Mouse (Mus musculus) forebrain, embryonic 10.5 days (tissue): Measurements from ENCODE around the gene Dgkd. TPM values are rescaled to one million over a fixed set of nuclear protein-coding genes. Genes with fewer than 3 reads are reported as not detected.

Experiments used
- DNase-seq: peaks from one replicate; pipeline ENCODE4 v3.0.0-alpha.2; 2017; ENCODE audit warnings: low spot score; ENCODE audit errors: extremely low spot score
- H3K27ac ChIP-seq: fragments of 300-500 bp; sonication (generic); 2 replicates; pipeline ENCODE4 v1.5.1; 2016; ENCODE audit warnings: mild to moderate bottlenecking
- H3K27me3 ChIP-seq: fragments of 300-500 bp; sonication (generic); 2 replicates; pipeline ENCODE4 v1.6.1; 2016; ENCODE audit warnings: mild to moderate bottlenecking; ENCODE audit not compliant: poor library complexity, severe bottlenecking
- H3K36me3 ChIP-seq: fragments of 300-500 bp; sonication (generic); replicated peaks from 2 replicates; pipeline ENCODE4 v1.6.1; 2016; ENCODE audit warnings: mild to moderate bottlenecking, moderate library complexity
- H3K4me1 ChIP-seq: fragments of 300-500 bp; sonication (generic); 2 replicates; pipeline ENCODE4 v1.6.1; 2016
- H3K4me3 ChIP-seq: fragments of 300-500 bp; sonication (generic); 2 replicates; pipeline ENCODE4 v1.5.1; 2016; ENCODE audit warnings: mild to moderate bottlenecking, moderate library complexity
- H3K9me3 ChIP-seq: fragments of 300-500 bp; sonication (generic); 2 replicates; pipeline ENCODE4 v1.6.1; 2016; ENCODE audit warnings: mild to moderate bottlenecking, moderate library complexity
- WGBS: fragments of 180-500 bp; shearing (Covaris S2); methylation state at CpG from one replicate; pipeline ENCODE4 v1.1.7; 2016; 5-methylcytosine and 5-hydroxymethylcytosine counted together
- polyA plus RNA-seq: library from polyadenylated mRNA; unstranded; fragments of >200 nt; fragmentation: Nextera tagmentation; extraction: Ambion mirVana; gene quantifications from 2 replicates; pipeline ENCODE4 v1.2.1, GENCODE M21; 2016

Gene Dgkd
- polyA plus RNA-seq, 1 experiment from 2014 or later: 42.4 TPM

GRCm38 (mm10) chr1:87900979-87901378, 47.9 kb downstream of the Dgkd start:
- H3K27ac ChIP-seq: no peak overlapping the region
- no peak overlapping the region for H3K4me3 ChIP-seq
- 91% methylated on average over 6 of the region's 6 CpGs for WGBS
- no peaks in the 10 kb centered on the region for H3K27me3 ChIP-seq
- H3K9me3 ChIP-seq: no peaks in the 10 kb centered on the region
- peaks cover 18% of the 10 kb centered on the region for H3K36me3 ChIP-seq
- no peak for DNase-seq
- H3K4me1 ChIP-seq: no peaks in the 10 kb centered on the region

DNA sequence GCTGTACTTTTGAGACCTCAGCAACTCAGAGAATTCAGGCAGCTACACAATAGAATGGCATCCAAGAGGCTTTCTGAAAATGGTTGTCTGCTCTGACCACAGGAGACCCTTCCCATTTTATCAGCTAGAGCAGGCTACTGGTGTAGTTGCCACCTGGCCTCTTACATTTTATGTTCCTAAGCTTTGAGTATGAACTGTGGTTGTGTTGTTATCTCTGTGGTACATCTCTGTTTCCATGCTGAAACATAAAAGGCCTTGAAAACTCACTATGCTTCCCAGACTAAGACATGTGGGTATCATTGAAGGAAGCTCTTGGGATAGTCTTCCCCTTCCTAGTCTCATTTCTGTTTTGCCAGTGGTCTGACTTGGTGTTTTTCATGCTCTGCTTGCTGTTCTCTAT, 49.1 kb downstream of the Dgkd start:
- H3K27ac ChIP-seq: no peak overlapping the region
- no peak overlapping the region for H3K4me3 ChIP-seq
- H3K4me1 ChIP-seq: no peaks in the 10 kb centered on the region
- no peaks in the 10 kb centered on the region for H3K27me3 ChIP-seq
- no peak for DNase-seq
- no peaks in the 10 kb centered on the region for H3K9me3 ChIP-seq
- peaks cover 23% of the 10 kb centered on the region for H3K36me3 ChIP-seq

- no peaks in the 10 kb centered on the region for H3K4me1 ChIP-seq
- WGBS: 90% methylated on average over 5 of the region's 5 CpGs
- no peak for DNase-seq
- no peaks in the 10 kb centered on the region for H3K27me3 ChIP-seq
- peaks cover 32% of the 10 kb centered on the region for H3K36me3 ChIP-seq
- no peak overlapping the region for H3K4me3 ChIP-seq
- no peak overlapping the region for H3K27ac ChIP-seq
- H3K9me3 ChIP-seq: no peaks in the 10 kb centered on the region
These were observed 53.4 kb downstream of the Dgkd start for GRCm38 (mm10) chr1:87906361-87906956.

- peaks cover 27% of the 10 kb centered on the region for H3K36me3 ChIP-seq
- no peaks in the 10 kb centered on the region for H3K9me3 ChIP-seq
- H3K27me3 ChIP-seq: no peaks in the 10 kb centered on the region
- DNase-seq: no peak
- H3K27ac ChIP-seq: no peak overlapping the region
- no peaks in the 10 kb centered on the region for H3K4me1 ChIP-seq
- no peak overlapping the region for H3K4me3 ChIP-seq
- 91% methylated on average over 2 of the region's 2 CpGs for WGBS
These were observed 54.9 kb downstream of the Dgkd start for GRCm38 (mm10) chr1:87908006-87908405.

DNA sequence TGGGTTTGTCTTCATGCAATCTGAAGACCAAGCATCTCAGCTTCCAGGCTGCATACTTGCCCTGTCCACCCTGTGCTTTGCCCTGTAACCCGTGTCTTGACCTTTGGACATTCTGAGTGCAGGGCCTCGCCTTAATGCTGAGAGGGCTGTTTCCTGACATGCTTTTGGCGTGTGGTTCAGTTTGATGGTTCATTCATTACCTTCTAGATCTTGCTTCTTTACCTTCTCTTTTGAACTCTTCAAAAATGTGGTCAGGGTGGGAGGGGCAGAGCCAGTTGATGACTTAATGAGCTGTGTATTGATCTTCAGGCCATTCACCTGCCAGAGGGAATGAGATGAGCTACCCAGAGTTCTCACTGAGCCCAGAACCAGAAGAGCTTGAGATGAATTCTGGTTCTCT, 55.6 kb downstream of the Dgkd start:
- no peaks in the 10 kb centered on the region for H3K4me1 ChIP-seq
- WGBS: 81% methylated on average over 3 of the region's 3 CpGs
- H3K9me3 ChIP-seq: no peaks in the 10 kb centered on the region
- H3K4me3 ChIP-seq: no peak overlapping the region
- no peak for DNase-seq
- peaks cover 22% of the 10 kb centered on the region for H3K36me3 ChIP-seq
- H3K27ac ChIP-seq: no peak overlapping the region
- H3K27me3 ChIP-seq: no peaks in the 10 kb centered on the region

GRCm38 (mm10) chr1:87909565-87909964, 56.5 kb downstream of the Dgkd start:
- peaks cover 23% of the 10 kb centered on the region for H3K36me3 ChIP-seq
- DNase-seq: no peak
- H3K4me1 ChIP-seq: no peaks in the 10 kb centered on the region
- H3K9me3 ChIP-seq: no peaks in the 10 kb centered on the region
- H3K27me3 ChIP-seq: no peaks in the 10 kb centered on the region
- H3K4me3 ChIP-seq: no peak overlapping the region
- no peak overlapping the region for H3K27ac ChIP-seq

DNA sequence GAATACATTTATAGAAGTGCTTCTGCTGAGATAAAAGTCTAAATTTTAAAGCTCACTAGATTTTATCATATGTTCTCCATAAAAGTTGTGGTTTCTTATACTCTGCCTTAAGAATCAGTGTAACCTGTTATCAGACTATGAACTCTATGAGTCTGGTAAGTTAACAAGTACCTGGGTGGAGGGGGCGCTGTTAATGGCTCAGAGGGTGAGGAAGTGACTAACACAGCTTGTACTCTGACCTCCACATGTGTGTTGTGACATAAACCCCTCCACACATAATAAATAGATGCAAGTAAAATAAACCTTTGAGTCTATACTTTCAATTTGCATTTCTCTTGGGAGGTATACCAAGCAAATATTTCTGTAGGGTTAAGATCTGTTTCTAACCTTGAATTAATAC, 57.3 kb downstream of the Dgkd start:
- no peak overlapping the region for H3K4me3 ChIP-seq
- no peaks in the 10 kb centered on the region for H3K9me3 ChIP-seq
- WGBS: 84% methylated on average over 1 of the region's 1 CpGs
- no peaks in the 10 kb centered on the region for H3K27me3 ChIP-seq
- no peak for DNase-seq
- H3K27ac ChIP-seq: no peak overlapping the region
- peaks cover 32% of the 10 kb centered on the region for H3K36me3 ChIP-seq
- no peaks in the 10 kb centered on the region for H3K4me1 ChIP-seq

DNA sequence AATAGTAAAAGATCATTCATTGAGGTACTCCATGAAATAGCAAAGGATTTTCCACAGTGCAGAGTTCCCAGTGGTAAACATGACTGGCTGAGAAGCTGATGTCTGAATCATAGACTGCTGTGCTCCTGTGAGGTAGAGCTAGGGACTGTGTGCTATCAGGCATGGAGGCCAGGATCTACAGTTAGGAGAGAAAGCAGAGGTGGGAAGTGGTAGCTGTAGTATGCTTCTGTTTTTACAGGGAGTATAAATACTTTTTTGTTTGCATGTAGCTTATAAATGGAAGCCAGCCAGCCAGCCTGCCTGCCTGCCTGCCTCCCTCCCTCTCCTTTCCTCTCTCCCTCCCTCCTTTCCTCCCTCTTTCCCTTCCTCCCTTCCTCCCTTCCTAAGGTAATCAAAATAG, 60.3 kb downstream of the Dgkd start:
- DNase-seq: no peak
- no peak overlapping the region for H3K4me3 ChIP-seq
- H3K9me3 ChIP-seq: no peaks in the 10 kb centered on the region
- H3K27me3 ChIP-seq: no peaks in the 10 kb centered on the region
- no peak overlapping the region for H3K27ac ChIP-seq
- no peaks in the 10 kb centered on the region for H3K4me1 ChIP-seq
- peaks cover 51% of the 10 kb centered on the region for H3K36me3 ChIP-seq

DNA sequence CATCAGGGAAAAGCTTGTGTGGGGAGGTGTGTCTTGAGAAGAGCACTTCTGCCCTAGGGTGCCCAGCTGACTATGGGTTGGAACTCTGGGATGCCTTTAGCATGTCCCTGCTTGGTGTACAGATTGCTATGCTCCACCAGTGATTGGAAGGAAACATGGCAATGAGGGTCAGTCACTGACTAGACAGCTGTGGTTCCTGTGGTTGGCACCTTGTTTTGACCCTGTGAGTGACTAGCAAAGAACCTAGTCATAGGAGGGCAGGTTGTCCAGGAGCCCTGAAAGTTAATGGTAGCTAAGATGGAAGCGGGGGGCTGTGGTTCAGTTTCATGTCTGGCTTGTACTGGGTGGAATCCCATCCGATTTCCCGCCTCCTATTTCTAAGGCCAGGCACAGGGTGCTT, 64.3 kb downstream of the Dgkd start:
- WGBS: 91% methylated on average over 3 of the region's 3 CpGs
- H3K36me3 ChIP-seq: peaks cover 78% of the 10 kb centered on the region
- H3K4me3 ChIP-seq: no peak overlapping the region
- H3K27me3 ChIP-seq: no peaks in the 10 kb centered on the region
- no peaks in the 10 kb centered on the region for H3K9me3 ChIP-seq
- H3K27ac ChIP-seq: no peak overlapping the region
- no peaks in the 10 kb centered on the region for H3K4me1 ChIP-seq
- no peak for DNase-seq

GRCm38 (mm10) chr1:87918061-87918460, 65.0 kb downstream of the Dgkd start:
- 93% methylated on average over 2 of the region's 2 CpGs for WGBS
- peaks cover 82% of the 10 kb centered on the region for H3K36me3 ChIP-seq
- no peaks in the 10 kb centered on the region for H3K9me3 ChIP-seq

GRCm38 (mm10) chr1:87920056-87920614, 67.0 kb downstream of the Dgkd start:
- WGBS: 93% methylated on average over 3 of the region's 3 CpGs
- H3K27me3 ChIP-seq: no peaks in the 10 kb centered on the region
- no peaks in the 10 kb centered on the region for H3K9me3 ChIP-seq
- no peaks in the 10 kb centered on the region for H3K4me1 ChIP-seq
- no peak overlapping the region for H3K27ac ChIP-seq
- H3K4me3 ChIP-seq: no peak overlapping the region
- no peak for DNase-seq
- peaks cover 95% of the 10 kb centered on the region for H3K36me3 ChIP-seq

More at GRCm38 (mm10) chr1:87918061-87918460, 65.0 kb downstream of the Dgkd start:
- Histone ChIP-seq H3K27ac (no peak overlapping the region), H3K27me3 (no peaks in the 10 kb centered on the region), H3K4me3 (no peak overlapping the region), H3K4me1 (no peaks in the 10 kb centered on the region)
- no peak for DNase-seq

GRCm38 (mm10) chr1:87922666-87923065, 69.6 kb downstream of the Dgkd start:
- peaks cover 96% of the 10 kb centered on the region for H3K36me3 ChIP-seq
- 84% methylated on average over 1 of the region's 1 CpGs for WGBS
- H3K9me3 ChIP-seq: no peaks in the 10 kb centered on the region
- no peak overlapping the region for H3K4me3 ChIP-seq
- H3K27ac ChIP-seq: no peak overlapping the region
- no peaks in the 10 kb centered on the region for H3K4me1 ChIP-seq
- DNase-seq: no peak
- H3K27me3 ChIP-seq: no peaks in the 10 kb centered on the region

- Histone ChIP-seq H3K27me3 (no peaks in the 10 kb centered on the region), H3K27ac (no peak overlapping the region), H3K36me3 (peaks cover 95% of the 10 kb centered on the region), H3K9me3 (no peaks in the 10 kb centered on the region), H3K4me3 (no peak overlapping the region), H3K4me1 (no peaks in the 10 kb centered on the region)
- DNase-seq: no peak
- 97% methylated on average over 4 of the region's 4 CpGs for WGBS
These were observed 71.8 kb downstream of the Dgkd start for GRCm38 (mm10) chr1:87924888-87925287.

DNA sequence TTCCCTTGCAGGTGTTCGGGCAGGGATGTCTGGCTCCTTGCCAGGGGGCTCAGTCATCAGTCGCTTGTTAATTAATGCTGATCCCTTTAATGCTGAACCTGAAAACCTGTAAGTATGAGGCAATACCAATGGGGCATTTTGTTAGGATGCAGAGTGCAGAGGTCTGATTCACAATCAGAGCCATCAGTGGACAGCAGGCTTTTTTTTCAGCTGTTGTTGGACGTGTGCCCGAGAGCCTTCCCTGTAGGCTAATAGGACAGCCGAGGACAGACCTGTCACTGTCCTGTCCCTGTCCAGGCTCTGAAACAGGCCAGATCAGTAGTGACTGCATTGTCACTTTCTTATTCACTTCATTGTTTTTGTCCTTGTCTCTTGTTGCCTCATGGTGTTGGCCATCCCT, 76.6 kb downstream of the Dgkd start:
- 89% methylated on average over 5 of the region's 5 CpGs for WGBS
- H3K36me3 ChIP-seq: peaks cover 96% of the 10 kb centered on the region

More for the DNA sequence above, 76.6 kb downstream of the Dgkd start:
- Histone ChIP-seq H3K9me3 (no peaks in the 10 kb centered on the region), H3K27me3 (no peaks in the 10 kb centered on the region), H3K4me3 (no peak overlapping the region), H3K27ac (no peak overlapping the region), H3K4me1 (no peaks in the 10 kb centered on the region)
- DNase-seq: no peak
